Mouse (Mus musculus) liver, postnatal 0 days (tissue): Measurements from ENCODE around the gene Sgms1.

Experiments
- CTCF ChIP-seq: sonication (generic); IDR thresholded peaks from 2 replicates; pipeline ENCODE4 v1.5.1; 2016; ENCODE audit warnings: antibody characterized with exemption, low read depth
- EP300 ChIP-seq: IDR thresholded peaks from 2 replicates; pipeline ENCODE4 v1.6.1; 2016; ENCODE audit warnings: antibody characterized with exemption, low read depth, mild to moderate bottlenecking

DNA sequence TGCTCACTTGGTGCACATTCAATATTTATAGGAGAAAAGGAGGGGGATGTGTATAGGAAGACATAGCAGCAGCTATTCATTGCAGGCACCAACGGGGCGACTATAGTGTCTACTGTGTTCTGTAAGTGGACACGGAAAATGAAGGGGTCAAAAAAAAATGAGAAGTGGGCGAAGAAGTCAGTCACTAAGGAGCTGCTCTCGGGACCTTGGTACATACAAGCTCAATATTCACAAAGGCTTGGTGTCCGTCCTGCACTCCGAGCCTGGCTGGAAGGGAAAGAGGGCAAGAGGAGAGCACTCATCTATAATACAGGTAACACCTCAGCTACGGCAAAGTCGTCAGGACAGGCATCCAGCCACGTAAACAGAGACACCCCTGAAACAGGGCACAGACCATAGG, 14.8 kb downstream of the Sgms1 start:
- TF ChIP-seq CTCF: no peak
- TF ChIP-seq EP300: no peak
